Mouse (Mus musculus) heart, postnatal 36 days (tissue): Measurements from ENCODE around the gene Arpc4. TPM values are rescaled to one million over a fixed set of nuclear protein-coding genes. Genes with fewer than 3 reads are reported as not detected.

Experiments
- DNase-seq, 2 experiments: peaks; one replicate each; pipeline ENCODE4 v3.0.0; 2021 to 2022
- intact Hi-C: fragments of 180-260 bp; cut with DNase I; formaldehyde crosslinking; loops from one replicate; pipeline ENCODE4 v1.15.1; 2025
- total RNA-seq, 2 experiments: library from RNA; stranded (reverse); gene quantifications; 2 replicates each; pipeline ENCODE4 v1.2.3; 2021

The Arpc4 gene
- total RNA-seq, 2 experiments from 2014 or later = 69.5 to 73.0 TPM

- intact Hi-C loops = no loop called here
- DNase-seq = no peak
Measured at GRCm38 (mm10) chr6:113362241-113362640, 15.7 kb upstream of the Arpc4 start.

GRCm38 (mm10) chr6:113364518-113365135 lies 13.3 kb upstream of the Arpc4 start:
- intact Hi-C loops = no loop called here
- DNase-seq = no peak

- no peak for DNase-seq
- intact Hi-C loops = no loop called here
Measured at GRCm38 (mm10) chr6:113366639-113367038, 11.3 kb upstream of the Arpc4 start.

GRCm38 (mm10) chr6:113367574-113367973 lies 10.3 kb upstream of the Arpc4 start:
- DNase-seq = no peak
- intact Hi-C loops = no loop called here

- intact Hi-C loops = no loop called here
- DNase-seq = no peak
Measured at GRCm38 (mm10) chr6:113368124-113368523, 9.8 kb upstream of the Arpc4 start.

- DNase-seq = no peak
- intact Hi-C loops = no loop called here
Measured at GRCm38 (mm10) chr6:113368577-113368976, 9.3 kb upstream of the Arpc4 start.

- intact Hi-C loops = no loop called here
- DNase-seq = no peak
Measured at GRCm38 (mm10) chr6:113370194-113370929, 7.6 kb upstream of the Arpc4 start.

- intact Hi-C loops = no loop called here
Measured at GRCm38 (mm10) chr6:113373491-113373890, 4.4 kb upstream of the Arpc4 start.

GRCm38 (mm10) chr6:113377172-113377495 lies 781 bp upstream of the Arpc4 start:
- intact Hi-C loops = loop anchor here (1.0 to 5.0 kb wide), 5 partner anchors 34 to 330 kb away; partner anchors contain the start of genes Brpf1, Camk1, Ogg1 and Thumpd3
- no peak for DNase-seq

More at GRCm38 (mm10) chr6:113373491-113373890, 4.4 kb upstream of the Arpc4 start:
- no peak for DNase-seq

- intact Hi-C loops = loop anchor here (2.0 to 5.0 kb wide), 3 partner anchors 40 to 332 kb away; partner anchors contain the start of genes Rpusd3 and Thumpd3
Measured at GRCm38 (mm10) chr6:113379246-113379645, 1.3 kb downstream of the Arpc4 start.

GRCm38 (mm10) chr6:113380480-113380879 lies 2.6 kb downstream of the Arpc4 start:
- intact Hi-C loops = loop anchor here (5.0 kb wide), 1 partner anchor 143 kb away; the partner anchor contains the start of gene Mtmr14
- no peak for DNase-seq

More at GRCm38 (mm10) chr6:113379246-113379645, 1.3 kb downstream of the Arpc4 start:
- DNase-seq = peak in 1 of 2 experiments; percentile 19

GRCm38 (mm10) chr6:113384351-113384927 lies 6.5 kb downstream of the Arpc4 start:
- DNase-seq = no peak
- intact Hi-C loops = loop anchor here (5.0 kb wide), 1 partner anchor 147 kb away; the partner anchor contains the start of gene Mtmr14

GRCm38 (mm10) chr6:113385160-113385714 lies 7.3 kb downstream of the Arpc4 start:
- no peak for DNase-seq
- intact Hi-C loops = no loop called here

GRCm38 (mm10) chr6:113386025-113386424 lies 8.1 kb downstream of the Arpc4 start:
- intact Hi-C loops = no loop called here
- DNase-seq = no peak

- DNase-seq = no peak
- intact Hi-C loops = no loop called here
Measured at GRCm38 (mm10) chr6:113388960-113389359, 11.0 kb downstream of the Arpc4 start, which contains the start of gene Ttll3. TSS of gene Ttll3 (plus strand) at chr6:113389260.

- intact Hi-C loops = no loop called here
- DNase-seq = no peak
Measured at GRCm38 (mm10) chr6:113390715-113391114, 12.8 kb downstream of the Arpc4 start.

GRCm38 (mm10) chr6:113392015-113392386 lies 14.1 kb downstream of the Arpc4 start:
- DNase-seq = no peak
- intact Hi-C loops = no loop called here

- intact Hi-C loops = no loop called here
- DNase-seq = peak; percentile 39 to 53
Measured at GRCm38 (mm10) chr6:113392387-113393071, 14.6 kb downstream of the Arpc4 start.

GRCm38 (mm10) chr6:113393951-113394350 lies 16.0 kb downstream of the Arpc4 start:
- DNase-seq = no peak
- intact Hi-C loops = no loop called here

GRCm38 (mm10) chr6:113394811-113395210 lies 16.9 kb downstream of the Arpc4 start:
- DNase-seq = no peak
- intact Hi-C loops = no loop called here

GRCm38 (mm10) chr6:113395501-113395900 lies 17.6 kb downstream of the Arpc4 start:
- no peak for DNase-seq
- intact Hi-C loops = no loop called here
